Mouse (Mus musculus) gastrocnemius, postnatal 10 days (tissue): ENCODE measurements around the gene Plac9a. TPM values are rescaled to one million over a fixed set of nuclear protein-coding genes. Genes with fewer than 3 reads are reported as not detected.
"Not testable (repeated sequence)": the region's sequence is repeated elsewhere in the genome, so short reads cannot be mapped to it uniquely, and the experiment has no call there.

Experiments used
- DNase-seq: peaks from one replicate; pipeline ENCODE4 v3.0.0; 2021; ENCODE audit warnings: mixed read lengths
- long read RNA-seq, 2 experiments: library from polyadenylated mRNA; stranded (forward); transcript quantifications; one replicate each; pipeline ENCODE4 v2.0.0; 2021
- total RNA-seq, 2 experiments: library from RNA; stranded (reverse); gene quantifications; 2 replicates each; pipeline ENCODE4 v1.2.3; 2021

Gene Plac9a
- total RNA-seq = 1 to 10 TPM; 2.5 to 6.4 TPM
- long read RNA-seq, experiment 1, transcript Plac9a-201 (4 exons, 1,555 nt) = major isoform, 19 of 21 reads
- long read RNA-seq, experiment 1, partial matches to known transcripts = 1 of 21 reads
- long read RNA-seq, experiment 1, other reads (novel, unspliced or antisense) = 1 of 21 reads
- long read RNA-seq, experiment 2, transcript Plac9a-201 (4 exons, 1,555 nt) = major isoform, 12 of 15 reads
- long read RNA-seq, experiment 2, partial matches to known transcripts = 3 of 15 reads
- long read RNA-seq, experiment 2, other reads (novel, unspliced or antisense) = 0 of 15 reads

DNA sequence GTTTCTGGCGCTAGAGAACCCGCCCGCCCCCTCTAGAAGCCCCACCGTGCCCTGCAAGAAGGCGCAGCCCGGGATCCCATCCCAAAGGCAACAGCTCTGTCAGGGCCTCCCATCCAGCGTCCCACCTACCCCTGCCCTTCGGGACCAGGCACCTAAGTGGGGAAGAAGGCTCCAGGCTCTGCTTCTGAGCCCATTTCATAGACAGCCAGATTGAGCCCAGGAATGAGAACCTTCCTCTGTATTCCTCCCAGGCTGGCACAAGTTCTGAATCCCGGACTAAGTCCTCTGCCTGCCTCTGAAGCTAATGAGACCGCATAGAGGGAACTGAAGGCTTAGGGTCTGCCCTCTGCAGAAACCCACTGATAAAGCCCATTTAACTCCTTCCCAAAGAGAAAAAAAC is at the start of gene Plac9a:
TSS of gene Plac9a (minus strand) at position 101 of the 400 bp plus-strand sequence.
- not testable (repeated sequence) for DNase-seq

- not testable (repeated sequence) for DNase-seq
Measured at GRCm38 (mm10) chr14:25938004-25938403, 35.1 kb upstream of the Plac9a start, which contains the start of gene Cphx1. Cphx1 (plus strand) TSS chr14:25938304.

DNA sequence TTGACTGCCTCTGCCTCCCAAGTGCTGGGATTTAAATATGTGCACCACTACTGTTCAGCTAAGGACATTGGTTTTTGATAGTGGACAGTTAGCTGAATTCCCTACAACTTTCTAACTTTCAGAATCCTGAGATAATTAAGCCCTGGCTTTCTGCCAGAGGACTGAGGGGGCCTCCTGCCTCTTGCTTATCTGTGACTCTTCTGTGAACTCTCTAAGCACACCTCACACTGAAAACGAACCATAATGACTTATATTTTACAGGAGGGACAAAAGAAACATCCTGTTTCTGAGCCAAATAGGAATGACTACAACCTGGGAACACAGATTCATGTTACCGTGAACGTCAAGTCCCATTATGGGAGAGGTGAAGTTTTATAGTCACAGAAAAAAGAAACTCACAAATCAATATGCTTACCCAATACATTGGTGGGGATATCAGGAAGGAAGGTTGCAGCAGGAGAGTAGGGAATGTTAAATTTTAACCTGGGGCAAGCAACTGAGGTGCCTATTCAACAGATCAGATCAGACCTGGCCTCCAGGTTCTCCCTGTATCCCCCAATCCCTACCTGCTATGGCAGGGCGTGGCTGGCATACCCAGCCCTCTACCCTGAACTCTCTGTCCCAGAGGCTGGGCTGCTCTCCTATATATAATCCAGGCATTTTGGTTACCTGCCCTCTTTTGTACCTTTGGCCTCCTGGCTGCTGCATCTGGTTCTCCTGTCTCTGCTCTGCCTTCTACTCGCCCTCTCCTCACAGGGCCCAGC is 34.1 kb upstream of the Plac9a start:
- not testable (repeated sequence) for DNase-seq

GRCm38 (mm10) chr14:25927562-25927881 is 24.6 kb upstream of the Plac9a start, which contains the start of gene Tmem254a:
Tmem254a (minus strand) TSS chr14:25927672.
- not testable (repeated sequence) for DNase-seq

GRCm38 (mm10) chr14:25926814-25927561 is 24.1 kb upstream of the Plac9a start:
- not testable (repeated sequence) for DNase-seq

DNA sequence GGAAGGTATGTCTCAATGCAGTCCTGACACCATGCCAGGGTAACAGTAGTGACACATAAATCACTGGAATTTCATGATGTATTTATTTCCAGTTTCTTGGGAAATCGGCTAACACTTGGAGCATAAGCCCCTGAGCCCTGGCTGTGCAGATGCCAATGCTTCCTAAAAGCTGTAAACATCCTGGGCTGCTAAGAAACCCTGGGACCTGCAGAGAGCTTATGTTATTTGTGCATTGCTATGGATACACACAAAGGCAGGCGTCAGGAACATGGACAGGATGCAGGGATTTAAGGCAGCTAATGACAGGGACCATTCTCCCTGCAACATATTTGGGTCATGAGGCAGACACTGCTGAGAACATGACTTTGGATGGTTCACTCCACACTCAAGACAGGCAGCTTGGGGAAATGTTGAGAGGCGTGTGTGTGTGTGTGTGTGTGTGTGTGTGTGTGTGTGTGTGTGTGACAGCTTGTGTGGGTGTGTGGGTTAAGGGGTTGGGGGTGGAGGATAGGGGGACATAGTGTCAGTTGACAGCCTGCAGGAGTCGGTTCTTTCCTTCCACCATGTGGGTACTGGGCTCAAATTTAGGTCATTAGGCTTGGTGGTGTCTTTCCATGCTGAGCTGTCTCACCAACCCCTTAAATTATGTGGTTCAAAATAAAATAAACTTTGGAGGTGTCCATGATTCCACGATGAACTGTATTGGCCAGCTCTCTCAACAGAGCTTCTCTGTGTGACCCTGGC is 15.7 kb upstream of the Plac9a start:
- DNase-seq = not testable (repeated sequence)

DNA sequence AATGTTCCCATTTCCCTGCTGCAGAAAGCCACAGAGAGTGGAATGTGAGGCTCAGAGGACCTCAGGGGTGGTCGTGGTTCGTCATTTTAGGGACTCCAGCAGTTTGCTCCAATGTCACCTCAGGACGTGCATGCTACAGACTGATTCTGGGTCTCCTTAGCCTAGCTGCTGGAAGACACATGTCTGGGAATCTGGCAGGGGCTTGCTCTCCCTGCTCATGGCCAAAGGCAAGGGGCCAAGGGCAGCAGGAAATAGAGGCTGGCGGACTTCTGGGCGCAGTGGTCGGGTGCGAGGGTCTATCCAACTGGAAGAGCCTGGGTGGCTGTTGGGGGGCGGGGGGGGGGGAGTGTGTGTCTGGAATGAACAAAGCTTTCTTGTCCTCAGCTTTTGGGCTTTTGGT is 6.1 kb upstream of the Plac9a start:
- DNase-seq = not testable (repeated sequence)

- DNase-seq = not testable (repeated sequence)
Measured at GRCm38 (mm10) chr14:25907272-25907671, 4.4 kb upstream of the Plac9a start.

- DNase-seq = not testable (repeated sequence)
Measured at GRCm38 (mm10) chr14:25905243-25905642, 2.3 kb upstream of the Plac9a start.

DNA sequence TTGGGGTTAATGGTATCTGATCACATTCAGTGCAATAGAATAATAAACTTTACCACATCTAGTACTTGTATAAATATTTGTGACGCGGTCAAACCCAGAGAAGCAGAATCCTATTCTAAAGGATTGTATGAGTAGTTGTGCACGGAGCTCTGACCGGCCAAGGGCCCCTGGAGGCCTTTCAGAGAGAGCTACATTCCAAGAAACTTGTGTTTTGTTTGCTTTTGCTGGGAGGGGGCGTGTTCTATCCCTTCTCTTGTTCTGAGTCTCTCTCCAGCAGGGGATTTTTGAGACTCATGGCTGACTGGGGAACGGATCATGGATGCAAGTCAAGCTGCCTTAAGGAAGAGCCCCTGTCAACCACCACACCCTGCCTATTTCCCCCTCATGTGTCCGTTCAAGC is 7.2 kb downstream of the Plac9a start:
- not testable (repeated sequence) for DNase-seq

DNA sequence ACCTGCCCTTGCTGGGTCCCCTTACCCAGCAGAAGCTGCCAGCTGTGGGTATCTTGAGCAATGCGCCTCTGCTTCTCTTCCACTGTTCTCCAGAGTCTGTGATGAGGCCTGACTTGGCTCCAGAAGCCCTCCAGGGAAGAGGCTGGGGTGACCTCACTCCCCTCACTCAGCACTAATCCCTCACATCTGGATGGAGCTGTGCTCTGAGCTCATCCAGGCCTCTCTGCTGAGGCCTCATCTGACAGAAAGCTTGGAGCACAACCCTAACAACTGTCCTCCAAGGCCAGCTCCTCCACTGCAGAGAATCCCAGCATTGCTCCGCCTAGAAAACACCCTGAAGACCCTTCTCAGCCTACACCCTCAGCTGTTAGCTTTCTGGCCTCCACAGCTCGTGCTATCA is 8.3 kb downstream of the Plac9a start:
- DNase-seq = not testable (repeated sequence)

DNA sequence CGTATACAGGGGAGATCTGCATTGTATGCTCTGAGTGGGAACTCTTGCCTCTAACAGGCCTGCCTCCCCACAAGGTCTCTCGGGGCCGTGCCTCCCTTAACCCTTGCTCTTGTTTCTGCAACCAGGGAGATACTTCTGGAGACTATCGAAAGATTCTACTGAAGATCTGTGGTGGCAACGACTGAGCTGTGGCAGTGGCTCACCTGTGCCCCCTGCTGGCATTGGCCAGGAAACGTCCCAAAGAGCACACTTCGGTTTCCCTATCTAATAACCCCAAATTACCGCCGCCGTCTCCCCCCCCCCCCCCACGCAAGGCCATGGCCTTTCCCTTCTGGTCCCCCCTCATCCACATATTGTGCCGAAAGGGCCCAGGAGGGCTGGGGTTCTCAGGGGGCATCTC is 17.0 kb downstream of the Plac9a start:
- not testable (repeated sequence) for DNase-seq

DNA sequence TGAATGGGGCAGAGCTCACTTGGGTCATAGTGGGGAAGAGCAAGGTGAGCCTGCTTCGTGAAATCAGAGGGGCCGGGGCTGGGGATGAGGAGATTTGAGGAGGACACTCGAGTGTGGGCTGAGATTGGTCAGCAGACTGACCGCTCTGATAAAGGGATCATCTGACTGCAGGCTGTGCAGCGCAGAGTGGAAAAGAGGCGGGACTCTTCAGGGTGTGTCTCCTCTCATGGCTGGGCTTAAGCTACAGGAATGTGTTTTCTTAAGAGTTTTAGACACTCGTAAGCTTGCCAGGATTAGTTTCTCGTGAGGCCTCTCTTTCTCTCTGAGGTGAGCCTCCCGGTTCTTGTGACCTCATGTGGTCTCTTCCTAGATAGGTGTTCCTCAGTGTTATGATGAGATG is 21.1 kb downstream of the Plac9a start:
- not testable (repeated sequence) for DNase-seq

GRCm38 (mm10) chr14:25876640-25877039 is 26.3 kb downstream of the Plac9a start:
- DNase-seq = not testable (repeated sequence)

DNA sequence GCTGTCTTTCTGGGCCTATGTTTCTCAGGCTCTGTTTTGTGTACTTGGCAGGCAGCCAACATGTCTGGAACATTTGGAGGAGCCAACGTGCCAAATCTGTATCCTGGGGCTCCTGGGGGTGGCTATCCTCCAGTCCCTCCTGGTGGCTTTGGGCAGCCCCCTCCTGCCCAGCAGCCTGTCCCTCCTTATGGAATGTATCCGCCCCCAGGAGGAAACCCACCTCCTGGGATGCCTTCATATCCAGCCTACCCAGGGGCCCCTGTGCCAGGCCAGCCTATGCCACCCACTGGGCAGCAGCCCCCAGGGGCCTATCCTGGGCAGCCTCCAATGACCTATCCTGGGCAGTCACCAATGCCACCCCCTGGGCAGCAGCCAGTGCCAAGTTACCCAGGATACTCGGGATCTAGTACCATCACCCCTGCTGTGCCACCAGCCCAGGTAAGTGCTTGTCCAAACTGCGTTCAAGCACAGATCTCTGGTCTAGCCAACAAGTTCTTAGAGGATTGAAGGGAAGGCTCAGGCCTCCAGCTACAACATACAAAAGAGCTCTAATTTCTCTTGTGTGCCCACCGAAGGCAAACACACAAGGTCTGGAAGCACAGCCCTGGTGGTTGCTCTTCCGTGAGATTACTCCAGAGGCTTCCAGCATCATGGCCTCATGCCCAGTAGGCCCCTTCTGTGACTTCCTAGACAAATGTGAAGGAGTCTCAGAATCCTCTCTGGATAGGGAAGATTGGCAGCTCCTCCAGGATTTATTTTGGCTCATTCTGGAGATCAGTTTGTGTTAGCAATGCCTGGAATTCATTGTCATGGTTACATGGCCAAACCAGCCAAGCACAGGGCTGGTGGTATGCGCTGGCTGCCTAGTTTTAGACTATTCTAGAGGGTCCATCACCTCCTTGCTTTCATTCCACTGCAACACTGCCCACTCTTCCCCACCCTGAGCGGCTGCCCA is 30.2 kb downstream of the Plac9a start:
- peak; percentile 30 for DNase-seq

GRCm38 (mm10) chr14:25869135-25869878 is 33.6 kb downstream of the Plac9a start:
- no peak for DNase-seq

DNA sequence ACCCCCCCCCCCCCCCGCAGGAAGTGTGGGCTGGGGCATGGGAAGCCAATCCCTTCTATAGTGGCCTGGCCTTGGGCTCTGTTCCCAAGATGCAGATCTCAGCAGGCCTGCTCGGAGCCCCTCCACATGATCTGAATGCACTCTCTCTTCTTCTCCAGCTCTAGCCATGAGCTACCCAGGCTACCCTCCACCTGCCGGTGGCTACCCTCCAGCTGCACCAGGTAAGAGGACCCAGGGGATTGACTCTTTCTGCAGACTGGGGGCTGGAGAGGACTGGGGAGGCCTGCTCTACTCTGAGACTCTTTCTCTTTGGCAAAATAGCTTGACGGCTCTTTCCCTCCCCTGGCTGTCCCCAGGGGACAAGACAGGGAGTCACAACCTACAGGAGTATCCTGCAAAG is 34.2 kb downstream of the Plac9a start:
- no peak for DNase-seq

- DNase-seq = no peak
Measured at GRCm38 (mm10) chr14:25867834-25868233, 35.1 kb downstream of the Plac9a start.

DNA sequence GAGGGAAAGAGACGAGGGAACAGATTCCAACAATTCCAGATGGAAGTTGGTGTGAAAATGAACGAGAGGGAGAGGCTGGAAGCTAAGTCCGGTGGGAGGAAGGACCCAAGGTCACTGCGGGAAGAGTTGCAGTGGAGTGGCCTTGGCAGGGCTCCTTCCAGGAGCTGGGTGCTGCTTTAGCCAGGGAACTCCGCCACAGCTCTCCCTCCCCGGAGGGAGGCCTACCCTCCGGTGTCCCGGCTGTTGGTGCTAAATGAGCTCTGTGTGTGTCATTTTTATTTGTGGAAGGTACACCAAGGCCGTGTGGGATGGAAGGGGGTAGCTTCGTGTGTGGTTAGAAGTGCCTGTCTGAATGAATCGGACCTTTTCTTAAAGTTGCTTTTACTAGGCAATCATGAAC is 36.1 kb downstream of the Plac9a start:
- DNase-seq = peak; percentile 47

DNA sequence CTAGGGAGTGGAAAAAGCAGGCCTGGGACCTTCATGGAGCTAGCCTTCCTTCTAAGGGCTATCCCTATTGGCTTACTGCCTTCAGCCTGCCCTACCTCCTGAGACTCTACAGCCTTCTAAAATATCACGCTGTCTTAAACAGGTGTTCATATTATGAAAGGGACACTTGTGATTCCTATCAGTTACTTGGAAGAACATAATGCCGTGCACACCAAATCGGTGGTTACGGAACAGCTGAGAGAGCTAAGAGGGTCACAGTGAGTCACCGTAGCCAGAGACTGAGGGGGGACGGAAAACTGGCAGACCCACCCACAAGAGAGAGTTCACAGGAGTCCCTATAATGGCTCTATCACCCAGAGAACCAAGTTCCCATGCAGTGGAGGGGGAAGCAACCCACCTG is 36.5 kb downstream of the Plac9a start:
- DNase-seq = no peak
